Mouse (Mus musculus) cortical plate, adult 2 months (tissue): ENCODE measurements around the gene Rcbtb2. TPM values are rescaled to one million over a fixed set of nuclear protein-coding genes. Genes with fewer than 3 reads are reported as not detected.
A peak's percentile ranks its signal among the peaks of the same experiment; 100 is the strongest.
"Not testable (repeated sequence)": the region's sequence is repeated elsewhere in the genome, so short reads cannot be mapped to it uniquely, and the experiment has no call there.

Source experiments
- H3K27ac ChIP-seq: fragments of 200-500 bp; 2 replicates; pipeline ENCODE4 v1.5.1; 2012; ENCODE audit warnings: low read length, control low read depth, inconsistent platforms; ENCODE audit not compliant: insufficient read depth
- H3K4me1 ChIP-seq: fragments of 200-500 bp; 2 replicates; pipeline ENCODE4 v1.6.1; 2011; ENCODE audit warnings: low read length; ENCODE audit not compliant: control insufficient read depth, insufficient read depth
- H3K4me3 ChIP-seq: fragments of 200-500 bp; 2 replicates; pipeline ENCODE4 v1.5.1; 2011; ENCODE audit warnings: mild to moderate bottlenecking, low read length, control low read depth; ENCODE audit not compliant: insufficient read depth
- CTCF ChIP-seq: fragments of 200-500 bp; IDR thresholded peaks from 2 replicates; pipeline ENCODE4 v1.5.1; 2011; ENCODE audit warnings: mild to moderate bottlenecking, control low read depth, low read length; ENCODE audit not compliant: insufficient read depth; ENCODE audit errors: extremely low read depth
- POLR2A ChIP-seq: fragments of 200-500 bp; IDR thresholded peaks from 2 replicates; pipeline ENCODE4 v1.6.1; 2011; ENCODE audit warnings: mild to moderate bottlenecking, low read length, control low read depth; ENCODE audit not compliant: insufficient read depth; ENCODE audit errors: extremely low read depth
- polyA plus RNA-seq: library from polyadenylated mRNA; depleted of rRNA; stranded (reverse); fragments of >200 nt; gene quantifications from 2 replicates; pipeline ENCODE4 v1.2.3, GENCODE M21; 2012

Gene Rcbtb2
- polyA plus RNA-seq, 1 experiment: 22.9 TPM

- no peak for TF ChIP-seq CTCF
Observed at GRCm38 (mm10) chr14:73102270-73102865, 20.5 kb upstream of the Rcbtb2 start.

DNA sequence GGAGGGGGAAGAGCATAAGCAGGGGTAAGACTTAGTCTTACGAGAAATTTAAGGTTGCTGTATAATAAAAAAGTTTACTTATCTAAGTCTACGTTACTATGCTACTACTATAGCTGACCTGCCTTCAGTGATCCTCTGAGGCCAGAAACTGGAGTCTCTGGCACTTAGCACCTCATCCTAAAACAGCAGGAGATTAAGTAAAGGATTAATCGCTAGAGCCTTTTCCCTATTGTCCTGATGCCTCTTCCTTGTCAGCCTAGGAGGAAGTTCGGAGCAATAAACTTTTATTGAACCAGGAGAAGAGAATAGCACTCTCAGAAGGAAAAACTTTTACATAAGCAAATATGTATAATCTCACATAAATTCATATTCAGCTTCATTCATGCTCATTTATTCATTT is 19.9 kb upstream of the Rcbtb2 start:
- not testable (repeated sequence) for H3K4me3 ChIP-seq, H3K27ac ChIP-seq, H3K4me1 ChIP-seq

More at GRCm38 (mm10) chr14:73102270-73102865, 20.5 kb upstream of the Rcbtb2 start:
- Histone ChIP-seq H3K27ac (no peak overlapping the region), H3K4me3 (no peak overlapping the region), H3K4me1 (peaks cover 2% of the 10 kb centered on the region; the same call in 1 of the 2 replicates)

DNA sequence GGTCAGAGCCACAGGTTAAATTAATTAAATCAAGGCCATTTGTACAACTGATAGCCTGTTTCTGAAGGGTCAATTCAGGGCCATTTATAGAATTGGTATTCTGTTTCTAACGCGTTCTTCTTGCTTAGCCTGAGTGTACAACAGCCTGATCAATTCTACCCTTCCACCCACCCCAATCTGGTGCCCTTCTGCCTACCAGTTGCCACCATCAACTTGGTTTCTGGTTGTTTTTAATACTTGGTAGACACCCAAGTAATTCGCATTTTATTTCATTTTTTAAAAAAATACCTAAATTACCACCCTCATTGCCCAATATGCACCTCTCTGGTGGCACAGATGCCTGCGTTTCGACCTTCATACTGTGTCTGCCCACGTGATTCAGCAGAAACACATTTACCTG is 17.9 kb upstream of the Rcbtb2 start:
- TF ChIP-seq CTCF (no peak), POLR2A (no peak)
- Histone ChIP-seq H3K4me3 (no peak overlapping the region), H3K4me1 (peaks cover 2% of the 10 kb centered on the region; the same call in 1 of the 2 replicates), H3K27ac (no peak overlapping the region)

- Histone ChIP-seq H3K4me3 (no peak overlapping the region), H3K27ac (no peak overlapping the region), H3K4me1 (peaks cover 2% of the 10 kb centered on the region; the same call in 1 of the 2 replicates)
- TF ChIP-seq POLR2A: no peak
- no peak for TF ChIP-seq CTCF
Observed at GRCm38 (mm10) chr14:73105407-73106185, 17.2 kb upstream of the Rcbtb2 start.

DNA sequence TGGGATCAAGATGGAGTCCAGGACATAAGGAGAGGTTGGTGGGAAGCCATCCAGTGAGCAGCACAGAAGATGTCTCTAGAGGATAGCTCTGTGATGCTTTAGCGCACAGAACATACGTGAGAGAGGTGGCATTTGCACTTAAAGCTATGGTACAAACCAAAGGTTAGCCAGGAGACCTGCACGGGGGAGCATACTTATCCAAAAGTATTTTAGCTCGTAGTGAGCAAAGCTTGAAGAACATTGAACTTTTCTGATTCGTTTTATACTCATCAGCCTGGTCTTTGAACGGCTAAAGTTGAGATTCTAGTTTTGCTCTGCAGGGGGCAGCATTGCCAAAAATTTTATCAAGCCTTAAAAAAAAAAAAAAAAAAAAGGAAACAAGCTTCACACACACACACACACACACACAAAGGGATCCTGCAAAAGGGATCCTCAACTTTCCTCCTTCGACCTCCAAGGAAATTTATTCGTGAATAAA is 16.6 kb upstream of the Rcbtb2 start:
- H3K27ac ChIP-seq: no peak overlapping the region
- peaks cover 2% of the 10 kb centered on the region; the same call in 1 of the 2 replicates for H3K4me1 ChIP-seq
- H3K4me3 ChIP-seq: no peak overlapping the region
- TF ChIP-seq POLR2A (no peak), CTCF (peak; percentile 39; the same call in 1 of the 2 replicates)

DNA sequence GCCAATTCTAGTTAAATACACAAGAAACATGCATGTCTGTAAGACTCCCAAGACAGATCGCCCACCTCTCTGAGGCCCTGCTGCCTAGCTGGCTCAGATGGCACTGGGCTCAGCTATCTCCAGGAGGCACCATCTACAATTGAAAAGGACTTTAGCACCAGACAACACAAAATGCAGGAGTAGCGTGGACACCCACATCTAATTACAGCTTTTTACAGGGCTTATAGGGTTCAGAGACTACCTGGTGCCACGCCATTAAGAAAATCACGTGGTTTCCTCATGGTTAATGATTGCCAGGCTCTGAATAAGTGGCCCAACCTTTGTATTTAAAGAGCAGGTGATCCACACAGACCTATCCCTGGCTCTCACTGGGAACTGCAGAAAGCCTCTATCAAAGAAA is 15.9 kb upstream of the Rcbtb2 start:
- Histone ChIP-seq H3K27ac (no peak overlapping the region), H3K4me1 (peaks cover 2% of the 10 kb centered on the region; the same call in 1 of the 2 replicates), H3K4me3 (no peak overlapping the region)
- TF ChIP-seq POLR2A (no peak), CTCF (no peak)

GRCm38 (mm10) chr14:73107371-73107770 is 15.5 kb upstream of the Rcbtb2 start:
- Histone ChIP-seq H3K4me3 (no peak overlapping the region), H3K27ac (no peak overlapping the region), H3K4me1 (peaks cover 2% of the 10 kb centered on the region; the same call in 1 of the 2 replicates)
- TF ChIP-seq CTCF (no peak), POLR2A (no peak)

- TF ChIP-seq CTCF: no peak
- TF ChIP-seq POLR2A: no peak
- no peak overlapping the region for H3K4me3 ChIP-seq
- no peak overlapping the region for H3K27ac ChIP-seq
- H3K4me1 ChIP-seq: peaks cover 2% of the 10 kb centered on the region; the same call in 1 of the 2 replicates
Observed at GRCm38 (mm10) chr14:73107952-73108351, 14.9 kb upstream of the Rcbtb2 start.

- no peak overlapping the region for H3K4me3 ChIP-seq
- TF ChIP-seq POLR2A: no peak
- TF ChIP-seq CTCF: no peak
- peaks cover 2% of the 10 kb centered on the region; the same call in 1 of the 2 replicates for H3K4me1 ChIP-seq
- no peak overlapping the region for H3K27ac ChIP-seq
Observed at GRCm38 (mm10) chr14:73110682-73111081, 12.2 kb upstream of the Rcbtb2 start.

- TF ChIP-seq POLR2A (no peak), CTCF (no peak)
- no peak overlapping the region for H3K4me3 ChIP-seq
- no peak overlapping the region for H3K27ac ChIP-seq
- H3K4me1 ChIP-seq: peaks cover 2% of the 10 kb centered on the region; the same call in 1 of the 2 replicates
Observed at GRCm38 (mm10) chr14:73111091-73111490, 11.7 kb upstream of the Rcbtb2 start.
